Mouse (Mus musculus) liver, adult 2 months (tissue): ENCODE results near the gene Elmo3. TPM values are rescaled to one million over a fixed set of nuclear protein-coding genes. Genes with fewer than 3 reads are reported as not detected.

Experiments
- DNase-seq: peaks from one replicate; pipeline ENCODE4 v3.0.0-alpha.2; 2011; ENCODE audit warnings: low read depth, low spot score; ENCODE audit errors: extremely low read depth
- H3K27ac ChIP-seq: fragments of 200-500 bp; replicated peaks from 2 replicates; pipeline ENCODE4 v1.5.1; 2012; ENCODE audit warnings: low read depth, mild to moderate bottlenecking, control low read depth, inconsistent platforms, low read length; ENCODE audit not compliant: insufficient read depth
- H3K27me3 ChIP-seq: fragments of 200-500 bp; 2 replicates; pipeline ENCODE4 v1.6.1; 2012; ENCODE audit warnings: mild to moderate bottlenecking, moderate library complexity, low read length, inconsistent platforms; ENCODE audit not compliant: control insufficient read depth, insufficient read depth
- H3K36me3 ChIP-seq: fragments of 200-500 bp; 2 replicates; pipeline ENCODE4 v1.6.1; 2012; ENCODE audit warnings: low read length, inconsistent platforms; ENCODE audit not compliant: control insufficient read depth, insufficient read depth
- H3K4me1 ChIP-seq: fragments of 200-500 bp; 2 replicates; pipeline ENCODE4 v1.6.1; 2011; ENCODE audit warnings: low read length; ENCODE audit not compliant: control insufficient read depth, insufficient read depth
- H3K4me3 ChIP-seq: fragments of 200-500 bp; 2 replicates; pipeline ENCODE4 v1.5.1; 2011; ENCODE audit warnings: low read depth, mild to moderate bottlenecking, control low read depth, low read length, moderate library complexity; ENCODE audit not compliant: insufficient read depth
- H3K79me2 ChIP-seq: fragments of 200-500 bp; 2 replicates; pipeline ENCODE4 v1.6.1; 2012; ENCODE audit warnings: inconsistent platforms, mild to moderate bottlenecking, low read length, moderate library complexity; ENCODE audit not compliant: control insufficient read depth, insufficient read depth
- H3K9ac ChIP-seq: fragments of 200-500 bp; 2 replicates; pipeline ENCODE4 v1.6.1; 2012; ENCODE audit warnings: low read depth, mild to moderate bottlenecking, control low read depth, inconsistent platforms, low read length
- CTCF ChIP-seq: fragments of 200-500 bp; IDR thresholded peaks from 2 replicates; pipeline ENCODE4 v1.5.1; 2011; ENCODE audit warnings: low read depth, low read length, control low read depth
- POLR2A ChIP-seq: fragments of 200-500 bp; IDR thresholded peaks from 2 replicates; pipeline ENCODE4 v1.6.1; 2011; ENCODE audit warnings: low read length, control low read depth; ENCODE audit not compliant: insufficient read depth; ENCODE audit errors: extremely low read depth
- WGBS: fragments of 180-500 bp; shearing (Covaris S2); methylation state at CpG from one replicate; pipeline ENCODE4 v1.1.7; 2018; 5-methylcytosine and 5-hydroxymethylcytosine counted together
- polyA plus RNA-seq: library from polyadenylated mRNA; depleted of rRNA; stranded (reverse); fragments of >200 nt; gene quantifications from 2 replicates; pipeline ENCODE4 v1.2.3, GENCODE M21; 2012
- total RNA-seq: library from RNA; depleted of rRNA; stranded (reverse); fragments of >200 nt; gene quantifications from 2 replicates; pipeline ENCODE4 v1.2.3, GENCODE M21; 2014

Elmo3 gene
- total and polyA plus RNA-seq, 2 experiments: 16.8 to 33.4 TPM

DNA sequence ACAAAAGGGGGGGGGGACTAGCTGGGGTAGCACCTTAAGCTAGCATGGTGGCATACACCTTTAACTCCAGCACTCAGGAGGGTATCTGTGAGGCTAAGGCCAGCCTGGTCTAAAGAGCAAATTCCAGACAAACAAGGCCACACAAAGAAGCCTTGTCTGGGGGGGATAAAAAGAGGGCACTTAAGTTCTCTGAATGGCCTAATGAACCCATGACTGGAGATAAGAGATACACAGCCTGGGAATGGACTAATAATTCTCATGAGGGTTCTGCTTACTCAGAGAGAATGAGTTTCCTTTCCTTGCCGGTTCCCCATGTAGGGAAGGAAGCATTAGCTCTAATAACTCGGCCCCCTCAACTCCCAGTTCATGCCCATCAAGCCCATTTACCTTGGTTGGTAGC, 27.1 kb downstream of the Elmo3 start:
- TF ChIP-seq CTCF (no peak), POLR2A (no peak)
- 0 out of 2 replicates have a peak, but pooled peaks cover under 1% of the 10 kb centered on the region for H3K4me1 ChIP-seq
- no peaks in the 10 kb centered on the region for H3K27me3 ChIP-seq
- H3K4me3 ChIP-seq: no peak overlapping the region
- H3K79me2 ChIP-seq: no peaks in the 10 kb centered on the region
- no peak overlapping the region for H3K9ac ChIP-seq
- H3K27ac ChIP-seq: no peak overlapping the region
- 45% methylated on average over 2 of the region's 2 CpGs for WGBS
- DNase-seq: peak; percentile 24
- peaks cover 7% of the 10 kb centered on the region; the same call in 1 of the 2 replicates for H3K36me3 ChIP-seq

- Histone ChIP-seq H3K9ac (no peak overlapping the region), H3K4me3 (no peak overlapping the region), H3K27ac (no peak overlapping the region), H3K36me3 (no peaks in the 10 kb centered on the region), H3K27me3 (no peaks in the 10 kb centered on the region), H3K4me1 (no peaks in the 10 kb centered on the region; the same call in 1 of the 2 replicates), H3K79me2 (no peaks in the 10 kb centered on the region)
- no peak for DNase-seq
- no peak for TF ChIP-seq CTCF
- TF ChIP-seq POLR2A: no peak
- 76% methylated on average over 32 of the region's 32 CpGs for WGBS
Measured at GRCm38 (mm10) chr8:105336373-105337130, 31.2 kb downstream of the Elmo3 start.

- Histone ChIP-seq H3K27me3 (no peaks in the 10 kb centered on the region), H3K4me3 (no peak overlapping the region), H3K9ac (no peak overlapping the region), H3K79me2 (no peaks in the 10 kb centered on the region), H3K4me1 (no peaks in the 10 kb centered on the region; the same call in 1 of the 2 replicates), H3K36me3 (no peaks in the 10 kb centered on the region), H3K27ac (0 out of 2 replicates have a peak overlapping the region, but pooled peaks have one; percentile 28)
- no peak for TF ChIP-seq CTCF
- TF ChIP-seq POLR2A: no peak
- 70% methylated on average over 4 of the region's 4 CpGs for WGBS
- DNase-seq: no peak
Measured at GRCm38 (mm10) chr8:105338992-105339391, 33.6 kb downstream of the Elmo3 start.

DNA sequence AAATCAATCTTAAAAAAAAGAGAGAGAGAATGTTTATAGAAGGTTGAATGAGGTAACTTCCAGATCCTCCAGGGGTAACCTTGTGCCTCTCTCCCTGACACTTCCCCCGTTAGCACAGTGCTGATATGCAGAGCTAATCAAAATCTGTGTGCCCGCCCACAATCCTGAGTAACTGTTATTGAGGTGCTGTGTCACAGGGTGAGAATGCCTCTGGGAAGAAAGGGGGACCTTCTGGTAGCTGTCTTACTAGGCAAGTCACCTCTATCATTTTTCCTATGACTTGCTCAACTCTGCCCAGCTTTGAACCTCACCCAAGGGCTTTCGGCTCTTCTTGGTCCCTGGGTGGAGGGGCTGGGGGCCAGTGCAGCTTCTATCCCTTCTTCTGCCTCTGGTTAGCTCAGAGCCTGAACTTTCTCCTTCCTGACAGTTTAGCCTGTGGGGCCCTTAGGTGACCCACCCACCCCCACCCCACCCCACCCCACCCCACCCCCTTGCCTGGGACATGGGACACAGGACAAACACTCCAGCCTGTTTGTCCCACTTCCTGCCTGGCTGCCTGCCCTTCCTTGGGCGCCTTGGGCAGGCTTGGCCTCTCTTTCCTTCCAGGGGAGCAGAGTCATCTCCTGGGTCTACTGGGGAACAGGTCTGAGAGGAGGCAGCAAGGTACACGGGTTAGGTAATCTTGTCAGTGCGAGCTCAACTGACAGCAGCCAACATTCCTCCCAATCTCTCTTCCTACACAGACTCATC, 34.7 kb downstream of the Elmo3 start:
- Histone ChIP-seq H3K9ac (no peak overlapping the region), H3K79me2 (no peaks in the 10 kb centered on the region), H3K4me1 (no peaks in the 10 kb centered on the region; the same call in none of the 2 replicates), H3K27me3 (no peaks in the 10 kb centered on the region), H3K4me3 (no peak overlapping the region), H3K27ac (peak overlapping the region; percentile 72), H3K36me3 (no peaks in the 10 kb centered on the region)
- peak; percentile 31 for DNase-seq
- TF ChIP-seq CTCF: no peak
- 59% methylated on average over 6 of the region's 6 CpGs for WGBS

- Histone ChIP-seq H3K27me3 (no peaks in the 10 kb centered on the region), H3K9ac (no peak overlapping the region), H3K4me1 (no peaks in the 10 kb centered on the region; the same call in none of the 2 replicates), H3K4me3 (no peak overlapping the region), H3K79me2 (no peaks in the 10 kb centered on the region), H3K27ac (peak overlapping the region; percentile 27; the same call in 1 of the 2 replicates), H3K36me3 (no peaks in the 10 kb centered on the region)
- WGBS: 63% methylated on average over 8 of the region's 8 CpGs
- TF ChIP-seq CTCF (no peak), POLR2A (no peak)
- no peak for DNase-seq
Measured at GRCm38 (mm10) chr8:105341399-105341798, 36.0 kb downstream of the Elmo3 start.

GRCm38 (mm10) chr8:105342768-105343167, 37.4 kb downstream of the Elmo3 start:
- Histone ChIP-seq H3K79me2 (no peaks in the 10 kb centered on the region), H3K4me3 (no peak overlapping the region), H3K36me3 (no peaks in the 10 kb centered on the region), H3K4me1 (no peaks in the 10 kb centered on the region; the same call in none of the 2 replicates), H3K9ac (no peak overlapping the region), H3K27me3 (no peaks in the 10 kb centered on the region), H3K27ac (no peak overlapping the region)
- DNase-seq: no peak
- 80% methylated on average over 4 of the region's 4 CpGs for WGBS
- TF ChIP-seq CTCF: no peak
- no peak for TF ChIP-seq POLR2A
